Mouse (Mus musculus) brain, embryonic 14.5 days (tissue): ENCODE measurements around the gene Bcan.

Experiments used
- CTCF ChIP-seq: fragments of 200-500 bp; IDR thresholded peaks from 2 replicates; pipeline ENCODE4 v1.5.1; 2012; ENCODE audit warnings: inconsistent platforms, mild to moderate bottlenecking, moderate library complexity, borderline replicate concordance; ENCODE audit not compliant: insufficient read depth, insufficient read length; ENCODE audit errors: extremely low read depth
- POLR2A ChIP-seq: fragments of 200-500 bp; IDR thresholded peaks from 2 replicates; pipeline ENCODE4 v1.6.1; 2012; ENCODE audit warnings: mild to moderate bottlenecking, inconsistent platforms, borderline replicate concordance; ENCODE audit not compliant: poor library complexity, insufficient read depth, insufficient read length, severe bottlenecking; ENCODE audit errors: extremely low read depth

- no peak for TF ChIP-seq CTCF
- no peak for TF ChIP-seq POLR2A
Observed at GRCm38 (mm10) chr3:87971489-87972202, 28.4 kb downstream of the Bcan start.
